Mouse (Mus musculus) liver, embryonic 14.5 days (tissue): ENCODE data around the gene Slc24a1. TPM values are rescaled to one million over a fixed set of nuclear protein-coding genes. Genes with fewer than 3 reads are reported as not detected.

Experiments
- ATAC-seq: fragments of 200-750 bp; cut with Nextera tagmentation; 2 replicates; pipeline ENCODE4 v1.8.0; 2017; ENCODE audit warnings: moderate number of reproducible peaks, mild to moderate bottlenecking, moderate library complexity; ENCODE audit not compliant: insufficient read depth
- DNase-seq, 3 experiments: peaks; one replicate each; pipeline ENCODE4 v3.0.0-alpha.2; 2012 to 2013; ENCODE audit warnings: low read depth in 3 of 3, low spot score in 3 of 3
- H3K27ac ChIP-seq: fragments of 300-500 bp; sonication (generic); 2 replicates; pipeline ENCODE4 v1.5.1; 2014; ENCODE audit warnings: moderate library complexity, mild to moderate bottlenecking, control low read depth, inconsistent platforms
- H3K27me3 ChIP-seq: fragments of 300-500 bp; sonication (generic); 2 replicates; pipeline ENCODE4 v1.6.1; 2014; ENCODE audit warnings: mild to moderate bottlenecking, low read length, moderate library complexity; ENCODE audit not compliant: control insufficient read depth, insufficient read depth
- H3K36me3 ChIP-seq: fragments of 300-500 bp; sonication (generic); replicated peaks from 2 replicates; pipeline ENCODE4 v1.6.1; 2014; ENCODE audit warnings: low read depth; ENCODE audit not compliant: control insufficient read depth, insufficient read depth
- H3K4me1 ChIP-seq, 2 experiments: fragments of 200-500 bp in 1 of 2; fragments of 300-500 bp in 1 of 2; sonication (generic) in 1 of 2; replicated peaks; 2 replicates each; pipeline ENCODE4 v1.6.1; 2012 to 2014; ENCODE audit warnings: antibody characterized with exemption in 1 of 2, inconsistent platforms in 1 of 2, low read length in 1 of 2; ENCODE audit not compliant: control insufficient read depth in 2 of 2, insufficient read depth in 2 of 2
- H3K4me2 ChIP-seq: fragments of 300-500 bp; sonication (generic); 2 replicates; pipeline ENCODE4 v1.6.1; 2014; ENCODE audit warnings: low read depth, mild to moderate bottlenecking, control low read depth, moderate library complexity
- H3K4me3 ChIP-seq, 2 experiments: fragments of 200-500 bp in 1 of 2; fragments of 300-500 bp in 1 of 2; sonication (generic) in 1 of 2; 2 replicates each; pipeline ENCODE4 v1.5.1; 2012 to 2014; ENCODE audit warnings: low read depth in 2 of 2, low read length in 2 of 2, mild to moderate bottlenecking in 2 of 2, control low read depth in 1 of 2, inconsistent platforms in 1 of 2, moderate library complexity in 1 of 2; ENCODE audit not compliant: insufficient read depth in 1 of 2
- H3K9ac ChIP-seq: fragments of 300-500 bp; sonication (generic); replicated peaks from 2 replicates; pipeline ENCODE4 v1.6.1; 2014; ENCODE audit warnings: mild to moderate bottlenecking, control low read depth, moderate library complexity
- H3K9me3 ChIP-seq: fragments of 300-500 bp; sonication (generic); 2 replicates; pipeline ENCODE4 v1.6.1; 2016; ENCODE audit warnings: low read length, mixed read lengths; ENCODE audit not compliant: control insufficient read depth
- CTCF ChIP-seq: IDR thresholded peaks from 2 replicates; pipeline ENCODE4 v1.5.1; 2016; ENCODE audit warnings: antibody characterized with exemption, low read depth, control low read depth
- EP300 ChIP-seq: IDR thresholded peaks from 2 replicates; pipeline ENCODE4 v1.6.1; 2016; ENCODE audit warnings: antibody characterized with exemption, low read depth
- WGBS: fragments of 180-500 bp; shearing (Covaris S2); extraction: QIAGEN DNeasy Blood & Tissue Kit; methylation state at CpG from one replicate; pipeline ENCODE4 v1.1.7; 2014; ENCODE audit not compliant: insufficient replicate concordance; 5-methylcytosine and 5-hydroxymethylcytosine counted together
- polyA plus RNA-seq, 2 experiments: library from polyadenylated mRNA; depleted of rRNA in 1 of 2; stranded (reverse) in 1 of 2; unstranded in 1 of 2; fragments of >200 nt; fragmentation: Nextera tagmentation in 1 of 2; extraction: Ambion mirVana in 1 of 2; gene quantifications; 2 replicates each; pipeline versions ENCODE4 v1.2.1 to v1.2.3; 2012 to 2014

Gene Slc24a1
- polyA plus RNA-seq, 2 experiments: 0.02 to 0.03 TPM

DNA sequence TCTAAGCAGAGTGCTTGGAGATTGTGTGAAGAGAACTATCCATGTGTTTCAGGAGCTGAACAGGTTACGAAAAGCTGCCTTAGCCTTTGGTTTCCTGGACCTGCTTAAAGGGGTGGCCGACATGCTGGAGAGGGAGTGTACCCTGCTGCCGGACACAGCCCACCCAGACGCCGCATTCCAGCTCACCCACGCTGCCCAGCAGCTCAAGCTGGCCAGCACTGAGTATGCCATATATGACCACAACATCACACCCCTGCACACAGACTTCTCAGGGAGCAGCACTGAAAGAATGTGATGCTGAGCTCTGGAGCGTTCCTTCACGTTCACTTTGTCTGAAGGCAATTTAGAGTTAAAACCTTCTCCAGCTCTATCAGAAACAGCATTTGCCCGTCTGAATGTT is 34.4 kb upstream of the Slc24a1 start:
- Histone ChIP-seq H3K4me2 (peak overlapping the region; percentile 45), H3K9me3 (no peaks in the 10 kb centered on the region), H3K27me3 (no peaks in the 10 kb centered on the region), H3K9ac (0 out of 2 replicates have a peak overlapping the region, but pooled peaks have one; percentile 3), H3K27ac (peak overlapping the region; percentile 59), H3K4me3 (no peak overlapping the region), H3K4me1 (peaks cover 11 to 13% of the 10 kb centered on the region in 2 experiments), H3K36me3 (peaks cover 70% of the 10 kb centered on the region)
- 84% methylated on average over 9 of the region's 9 CpGs for WGBS
- TF ChIP-seq EP300 (no peak), CTCF (no peak)
- no peak for DNase-seq
- no peak for ATAC-seq

DNA sequence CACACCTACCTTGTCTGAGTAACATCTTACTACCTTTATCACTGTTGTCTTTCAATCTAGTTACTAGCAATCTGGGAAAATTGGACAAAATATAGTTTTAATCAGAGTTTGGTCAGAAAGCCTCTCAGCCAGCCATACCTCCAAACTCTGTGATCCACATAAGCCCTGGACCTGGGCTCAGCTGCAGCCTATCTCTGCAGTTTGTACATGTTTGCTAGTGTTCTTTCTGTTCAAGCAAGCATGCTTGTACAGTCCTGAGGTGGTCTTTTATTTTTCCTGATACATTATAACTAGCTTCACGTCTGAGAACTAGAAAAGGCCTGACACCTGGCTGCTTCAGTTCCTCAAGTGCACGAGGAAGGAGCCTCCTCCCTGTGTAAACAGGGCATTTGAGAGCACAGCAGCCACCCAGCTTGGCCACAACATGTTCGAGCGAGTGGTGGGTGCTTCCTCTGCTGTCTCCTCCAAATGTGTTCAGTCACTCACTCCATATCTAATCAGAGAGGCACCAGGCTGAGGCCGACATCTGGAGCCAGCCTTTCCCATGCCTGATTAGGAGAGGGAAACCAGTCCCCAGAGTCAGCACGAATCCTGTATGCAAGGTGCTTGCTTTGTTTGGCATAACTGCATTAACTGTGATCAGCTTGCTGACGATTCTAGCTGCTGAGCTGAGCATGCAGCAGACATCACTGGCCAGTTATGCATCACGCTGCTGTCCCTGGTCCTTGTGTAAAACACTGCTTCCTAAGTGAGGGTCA is 33.8 kb upstream of the Slc24a1 start:
- peak; percentile 95 for ATAC-seq
- Histone ChIP-seq H3K4me2 (peak overlapping the region; percentile 45), H3K9ac (0 out of 2 replicates have a peak overlapping the region, but pooled peaks have one; percentile 3), H3K4me1 (peaks cover 11 to 13% of the 10 kb centered on the region in 2 experiments), H3K4me3 (no peak overlapping the region), H3K9me3 (no peaks in the 10 kb centered on the region), H3K27me3 (no peaks in the 10 kb centered on the region), H3K27ac (peak overlapping the region; percentile 59), H3K36me3 (peaks cover 67% of the 10 kb centered on the region)
- 19% methylated on average over 8 of the region's 8 CpGs for WGBS
- TF ChIP-seq EP300 (peak; percentile 91), CTCF (no peak)
- peak; percentile 57 to 69 (median 58) for DNase-seq

DNA sequence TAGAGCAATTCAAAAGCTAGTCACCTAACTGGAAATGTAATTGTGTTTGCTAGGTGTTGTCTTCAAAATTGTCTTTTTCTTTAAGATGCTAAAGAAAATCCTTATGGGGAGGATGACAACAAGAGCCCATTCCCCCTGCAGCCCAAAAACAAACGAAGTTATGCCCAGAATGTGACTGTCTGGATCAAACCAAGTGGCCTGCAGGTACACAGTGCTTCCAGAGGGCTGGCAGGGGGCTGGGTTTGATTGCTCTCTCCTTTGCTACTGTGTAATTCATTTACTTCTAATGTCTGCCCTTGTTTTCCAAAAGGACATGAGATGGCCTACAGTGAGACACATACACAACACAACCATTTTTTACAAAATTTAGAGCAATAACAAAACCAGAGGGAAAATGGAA is 30.5 kb upstream of the Slc24a1 start:
- DNase-seq (no peak), ATAC-seq (no peak)
- WGBS: 48% methylated on average over 1 of the region's 1 CpGs
- H3K4me3 ChIP-seq: no peak overlapping the region
- H3K27me3 ChIP-seq: no peaks in the 10 kb centered on the region
- no peak overlapping the region for H3K4me2 ChIP-seq
- H3K27ac ChIP-seq: no peak overlapping the region
- peaks cover 67% of the 10 kb centered on the region for H3K36me3 ChIP-seq
- TF ChIP-seq EP300 (no peak), CTCF (no peak)
- no peak overlapping the region for H3K9ac ChIP-seq
- no peaks in the 10 kb centered on the region for H3K9me3 ChIP-seq
- peaks cover 11 to 13% of the 10 kb centered on the region in 2 experiments for H3K4me1 ChIP-seq

DNA sequence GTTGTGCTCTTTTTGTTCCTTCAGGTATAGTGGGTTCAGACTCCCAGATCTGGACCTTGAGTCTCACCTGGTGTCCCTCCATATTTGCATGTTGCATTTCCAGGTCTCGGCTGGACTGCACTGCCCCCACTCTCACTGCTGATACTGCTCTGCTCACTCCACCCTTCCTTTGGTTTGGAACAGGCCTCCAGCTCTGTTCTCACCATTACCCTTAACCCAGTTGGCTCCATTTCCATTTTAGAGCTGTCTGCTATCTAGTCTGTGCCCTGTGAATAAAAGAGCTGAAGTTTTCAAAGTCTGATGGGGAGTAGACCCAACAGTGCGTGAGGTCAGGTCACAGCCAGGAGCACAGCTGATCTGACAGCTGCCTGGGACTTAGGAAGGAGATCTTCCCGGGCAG is 29.1 kb upstream of the Slc24a1 start:
- ATAC-seq: no peak
- Histone ChIP-seq H3K36me3 (peaks cover 62% of the 10 kb centered on the region), H3K9me3 (no peaks in the 10 kb centered on the region), H3K9ac (no peak overlapping the region), H3K4me2 (no peak overlapping the region), H3K27ac (no peak overlapping the region), H3K4me3 (no peak overlapping the region), H3K4me1 (peaks cover 5 to 7% of the 10 kb centered on the region in 2 experiments), H3K27me3 (no peaks in the 10 kb centered on the region)
- 74% methylated on average over 3 of the region's 3 CpGs for WGBS
- no peak for DNase-seq
- TF ChIP-seq CTCF: no peak
- no peak for TF ChIP-seq EP300

DNA sequence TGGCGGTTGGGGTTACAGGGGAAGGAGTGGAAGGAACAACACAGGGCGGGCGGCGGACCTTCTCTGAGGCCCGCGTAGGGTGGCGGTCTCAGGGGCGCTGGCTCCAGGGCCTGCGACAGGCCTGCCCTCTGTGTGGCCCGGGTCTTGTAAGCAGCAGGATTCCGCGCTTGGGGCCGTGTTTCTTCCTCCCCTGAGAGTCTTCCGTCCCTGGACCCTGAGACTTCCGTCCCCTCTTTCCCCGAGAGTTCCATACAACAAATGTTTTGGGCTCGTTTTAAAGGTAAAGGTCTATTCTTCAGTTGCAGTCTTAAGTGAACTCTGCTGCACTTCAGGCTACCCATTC is 9.5 kb upstream of the Slc24a1 start:
- H3K9me3 ChIP-seq: no peaks in the 10 kb centered on the region
- DNase-seq (no peak), ATAC-seq (peak; percentile 82)
- peaks cover 20% of the 10 kb centered on the region for H3K36me3 ChIP-seq
- TF ChIP-seq CTCF: no peak
- TF ChIP-seq EP300: no peak
- peak overlapping the region; percentile 87 for H3K9ac ChIP-seq
- WGBS: under 1% methylated on average over 17 of the region's 17 CpGs
- H3K4me1 ChIP-seq: peaks cover 13 to 15% of the 10 kb centered on the region in 2 experiments
- H3K4me2 ChIP-seq: peak overlapping the region; percentile 91
- no peaks in the 10 kb centered on the region for H3K27me3 ChIP-seq
- peak overlapping the region; percentile 86 to 96 for H3K4me3 ChIP-seq
- peak overlapping the region; percentile 68 for H3K27ac ChIP-seq
